Comparison of ENCODE assay signal across 8 mouse cellular contexts in genomic region chr5:31870856-31871520, GRCm38 (mm10).
DNase-seq lines count a peak whose midpoint lies in the region.

No protein-coding gene starts in this region.

- intact Hi-C loops in left cerebral cortex, postnatal 14 days (cut with DNase I) = no loop called here

- no peaks in the 10 kb centered on the region for H3K36me3 ChIP-seq in splenic B cell, adult 2 months (ENCODE audit: control insufficient read depth, insufficient read depth, low read length, poor library complexity, severe bottlenecking)

- peak; percentile 25 to 33 for DNase-seq in left cerebral cortex, postnatal 14 days (ENCODE audit: low spot score in 2 of 2)
- DNase-seq in left cerebral cortex, adult 18-20 months (ENCODE audit: low spot score in 2 of 2) = no peak
- DNase-seq in heart, adult 9 months (ENCODE audit: low spot score in 2 of 2) = peak; percentile 40 to 72
- peak; percentile 38 for DNase-seq in lung, postnatal 14 days
- peak; percentile 80 for DNase-seq in splenic B cell, adult 2 months (ENCODE audit: low read depth, low spot score)
- DNase-seq in neural tube, embryonic 10.5 days (ENCODE audit: extremely low spot score, low spot score) = no peak
- no peak for DNase-seq in cerebellum, adult 9-11 months
- DNase-seq in adrenal gland, adult 2 months = no peak

- no peaks in the 10 kb centered on the region for H3K27me3 ChIP-seq in splenic B cell, adult 2 months (ENCODE audit: control insufficient read depth, insufficient read depth, low read length, poor library complexity, severe bottlenecking)

Comparison
In these comparisons a context has a peak if more than half of its experiments do, and no peak if none do; other contexts are left out.
1. DNase-seq: peak in left cerebral cortex, postnatal 14 days (2 of 2), heart, adult 9 months (2 of 2), lung, postnatal 14 days (single experiment) and splenic B cell, adult 2 months (single experiment); none in left cerebral cortex, adult 18-20 months (0 of 2), neural tube, embryonic 10.5 days (single experiment), cerebellum, adult 9-11 months (single experiment) and adrenal gland, adult 2 months (single experiment).